Mouse (Mus musculus): ENCODE results near the gene Scn2b. TPM values are rescaled to one million over a fixed set of nuclear protein-coding genes. Genes with fewer than 3 reads are reported as not detected.

Scn2b gene
- 0.12 TPM for polyA plus RNA-seq (2017; shearing (Covaris generic))

DNA sequence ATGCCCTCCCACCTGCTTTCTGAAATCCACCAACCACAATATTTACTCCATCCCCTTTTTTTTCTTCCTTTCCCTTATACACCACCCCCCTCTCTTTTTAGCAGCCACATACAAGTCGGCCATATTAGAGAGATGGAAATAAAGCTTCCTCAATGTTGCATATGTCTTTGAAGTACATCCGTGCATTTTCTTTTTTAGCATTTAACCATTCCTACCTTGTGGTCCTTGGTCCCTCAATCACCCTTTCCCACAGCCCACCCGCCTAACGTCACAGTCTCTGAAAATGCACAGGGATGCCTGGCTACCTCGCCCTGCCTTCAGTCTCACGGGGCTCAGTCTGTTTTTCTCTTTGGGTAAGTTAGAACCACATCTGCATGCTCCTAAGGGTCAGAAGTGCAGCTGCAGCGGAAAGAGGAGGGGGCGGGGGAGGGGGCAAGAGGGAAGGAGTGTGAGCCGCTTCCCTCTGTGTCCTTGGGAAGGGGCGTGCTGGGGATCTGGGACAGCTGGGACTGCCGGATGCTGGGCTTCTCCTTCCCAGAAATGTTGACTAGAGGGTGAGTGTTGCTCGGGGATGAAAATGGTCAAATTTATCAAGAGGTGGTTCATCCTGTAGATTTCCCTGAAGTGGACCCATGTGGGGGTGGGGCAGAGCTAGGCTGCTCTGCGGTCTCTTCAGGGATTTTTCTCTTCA is at the start of gene Scn2b:
TSS of gene Scn2b (plus strand) at position 42 of the 691 bp plus-strand sequence.

GRCm38 (mm10) chr9:45079011-45079410 is 38.6 kb upstream of the Scn2b start, which contains the start of gene Jaml:
TSS of gene Jaml (plus strand) at chr9:45079183.

GRCm38 (mm10) chr9:45138191-45139032 is 20.8 kb downstream of the Scn2b start, which contains the start of gene Scn4b:
TSS of gene Scn4b (plus strand) at chr9:45138395.

Other genes with a start within 250 kb of the Scn2b start
- gene Kmt2a, start 236.5 kb upstream of the Scn2b start, polyA plus RNA-seq (2017; shearing (Covaris generic)) = 96.1 TPM
- gene Atp5l, start 197.0 kb upstream of the Scn2b start, polyA plus RNA-seq (2017; shearing (Covaris generic)) = 336 TPM
- gene Ube4a, start 152.2 kb upstream of the Scn2b start, polyA plus RNA-seq (2017; shearing (Covaris generic)) = 47.2 TPM
- gene Cd3g, start 137.4 kb upstream of the Scn2b start, polyA plus RNA-seq (2017; shearing (Covaris generic)) = 1,221 TPM
- 831 TPM for gene Cd3d, start 136.0 kb upstream of the Scn2b start, polyA plus RNA-seq (2017; shearing (Covaris generic))
- 1,336 TPM for gene Cd3e, start 108.2 kb upstream of the Scn2b start, polyA plus RNA-seq (2017; shearing (Covaris generic))
- gene Mpzl2, start 78.0 kb upstream of the Scn2b start, polyA plus RNA-seq (2017; shearing (Covaris generic)) = not detected
- gene Mpzl3, start 62.6 kb upstream of the Scn2b start, polyA plus RNA-seq (2017; shearing (Covaris generic)) = 13.5 TPM
- gene Jaml, start 38.6 kb upstream of the Scn2b start, polyA plus RNA-seq (2017; shearing (Covaris generic)) = 8.0 TPM
- 0.14 TPM for gene Scn4b, start 20.6 kb downstream of the Scn2b start, polyA plus RNA-seq (2017; shearing (Covaris generic))
- gene BC049352, start 64.2 kb downstream of the Scn2b start, polyA plus RNA-seq (2017; shearing (Covaris generic)) = 1.2 TPM
- gene Tmprss4, start 86.3 kb downstream of the Scn2b start, polyA plus RNA-seq (2017; shearing (Covaris generic)) = not detected
- gene Il10ra, start 151.4 kb downstream of the Scn2b start, polyA plus RNA-seq (2017; shearing (Covaris generic)) = 65.2 TPM
- 0.53 TPM for gene Tmprss13, start 201.3 kb downstream of the Scn2b start, polyA plus RNA-seq (2017; shearing (Covaris generic))

Data from CD4-positive, CD25-positive, alpha-beta regulatory T cell (primary cell).